Mouse (Mus musculus) cerebellum, adult 18-20 months (tissue): Measurements from ENCODE around the gene Ncbp3.

Experiments
- DNase-seq, 2 experiments: peaks; one replicate each; pipeline ENCODE4 v3.0.0; 2021

Gene Ncbp3

GRCm38 (mm10) chr11:73090283-73090682 is 42.7 kb downstream of the Ncbp3 start, which contains the start of gene Itgae:
Gene Itgae, plus strand, starts transcription at chr11:73090583.
- DNase-seq = no peak

- no peak for DNase-seq
Observed at GRCm38 (mm10) chr11:73090826-73091225, 43.2 kb downstream of the Ncbp3 start.

- DNase-seq = no peak
Observed at GRCm38 (mm10) chr11:73092057-73092456, 44.5 kb downstream of the Ncbp3 start.

- DNase-seq = no peak
Observed at GRCm38 (mm10) chr11:73092877-73093276, 45.3 kb downstream of the Ncbp3 start.

GRCm38 (mm10) chr11:73094231-73094995 is 46.8 kb downstream of the Ncbp3 start:
- DNase-seq = no peak

GRCm38 (mm10) chr11:73098860-73099259 is 51.3 kb downstream of the Ncbp3 start:
- DNase-seq = no peak

- no peak for DNase-seq
Observed at GRCm38 (mm10) chr11:73099976-73100750, 52.6 kb downstream of the Ncbp3 start.

GRCm38 (mm10) chr11:73101308-73101707 is 53.7 kb downstream of the Ncbp3 start:
- DNase-seq = no peak

- no peak for DNase-seq
Observed at GRCm38 (mm10) chr11:73105246-73105645, 57.7 kb downstream of the Ncbp3 start.

- peak; percentile 26 to 34 for DNase-seq
Observed at GRCm38 (mm10) chr11:73107358-73107757, 59.8 kb downstream of the Ncbp3 start.

- no peak for DNase-seq
Observed at GRCm38 (mm10) chr11:73108195-73108897, 60.8 kb downstream of the Ncbp3 start.

- no peak for DNase-seq
Observed at GRCm38 (mm10) chr11:73108898-73109625, 61.5 kb downstream of the Ncbp3 start.

GRCm38 (mm10) chr11:73109941-73110340 is 62.4 kb downstream of the Ncbp3 start:
- no peak for DNase-seq

- DNase-seq = no peak
Observed at GRCm38 (mm10) chr11:73111414-73111813, 63.8 kb downstream of the Ncbp3 start.

GRCm38 (mm10) chr11:73126495-73126894 is 78.9 kb downstream of the Ncbp3 start:
- DNase-seq = no peak

- DNase-seq = no peak
Observed at GRCm38 (mm10) chr11:73131020-73131419, 83.4 kb downstream of the Ncbp3 start.

GRCm38 (mm10) chr11:73132999-73133398 is 85.4 kb downstream of the Ncbp3 start:
- DNase-seq = no peak

GRCm38 (mm10) chr11:73134222-73134621 is 86.6 kb downstream of the Ncbp3 start:
- no peak for DNase-seq

- no peak for DNase-seq
Observed at GRCm38 (mm10) chr11:73136587-73136986, 89.0 kb downstream of the Ncbp3 start.

GRCm38 (mm10) chr11:73137116-73137515 is 89.5 kb downstream of the Ncbp3 start:
- DNase-seq = no peak

GRCm38 (mm10) chr11:73137591-73138501 is 90.3 kb downstream of the Ncbp3 start, which contains the start of gene Haspin:
Gene Haspin, minus strand, starts transcription at chr11:73138294.
- DNase-seq = peak; percentile 83 to 90
